In the genomic region with DNA sequence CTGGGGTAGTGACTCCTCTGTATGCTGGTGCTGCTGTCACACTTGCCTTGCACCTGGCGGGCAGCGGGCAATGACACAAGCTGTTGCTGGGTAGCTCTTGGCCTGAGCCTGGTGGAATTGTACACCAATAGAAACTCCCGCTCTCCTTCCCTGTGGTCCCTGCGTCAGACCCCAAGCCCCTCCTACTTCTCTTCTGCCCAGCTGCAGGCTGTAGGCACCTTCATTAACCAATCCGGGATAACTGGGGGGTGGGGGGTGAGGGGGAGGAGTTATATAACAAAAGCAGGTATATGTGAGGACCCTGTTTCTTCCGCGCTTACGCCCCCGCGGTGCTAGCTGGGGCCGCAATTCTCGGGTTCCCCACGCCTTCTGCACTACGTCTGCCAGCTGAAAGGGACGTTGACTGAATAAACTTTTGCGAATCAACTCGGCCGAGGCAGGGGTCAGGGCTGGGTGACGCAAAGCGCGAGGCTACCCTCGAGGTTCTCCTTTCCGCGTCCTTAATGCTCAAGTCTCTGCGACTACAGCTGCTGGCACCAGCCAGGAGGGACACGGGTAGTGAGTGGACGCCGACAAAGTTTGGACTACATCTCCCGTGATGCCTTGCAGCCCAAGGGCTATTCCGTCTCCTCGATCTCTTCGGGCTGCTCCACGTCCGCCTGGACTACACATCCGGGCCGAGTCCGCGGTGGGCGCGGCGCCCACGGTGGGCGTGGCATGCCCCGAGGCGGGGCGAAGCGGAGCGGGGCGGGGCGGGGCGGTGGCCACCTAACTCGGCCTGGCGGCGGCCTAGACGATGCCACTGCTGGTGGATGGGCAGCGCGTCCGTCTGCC, we compare ENCODE assay signal across 8 mouse cellular contexts. TPM values are rescaled to one million over a fixed set of nuclear protein-coding genes. Genes with fewer than 3 reads are reported as not detected.
DNase-seq lines count a peak whose midpoint lies in the region; ATAC-seq and TF ChIP-seq lines count a peak whose summit lies in the region.

Gene Ntan1, plus strand, starts transcription at position 286 of the 834 bp plus-strand sequence.

- WGBS in heart, embryonic 12.5 days: under 1% methylated on average over 57 of the region's 58 CpGs
- WGBS in kidney, postnatal 0 days: under 1% methylated on average over 58 of the region's 58 CpGs
- under 1% methylated on average over 55 of the region's 58 CpGs for WGBS in liver, embryonic 11.5 days
- under 1% methylated on average over 52 of the region's 58 CpGs for WGBS in stomach, embryonic 14.5 days

- H3K27me3 ChIP-seq in heart, embryonic 12.5 days (replicated peaks): no peaks in the 10 kb centered on the region
- H3K27me3 ChIP-seq in kidney, postnatal 0 days (ENCODE audit: insufficient read depth, low read length): no peaks in the 10 kb centered on the region
- no peaks in the 10 kb centered on the region for H3K27me3 ChIP-seq in liver, embryonic 11.5 days (replicated peaks; ENCODE audit: control insufficient read depth, insufficient read depth, low read length)
- H3K27me3 ChIP-seq in stomach, embryonic 14.5 days (ENCODE audit: control insufficient read depth, insufficient read depth, low read length): no peaks in the 10 kb centered on the region

- H3K27ac ChIP-seq in heart, embryonic 12.5 days (ENCODE audit: poor library complexity, severe bottlenecking): peak within 1 kb of the TSS; percentile 91
- peak within 1 kb of the TSS; percentile 95 for H3K27ac ChIP-seq in kidney, postnatal 0 days
- peak within 1 kb of the TSS; percentile 35 for H3K27ac ChIP-seq in liver, embryonic 11.5 days (ENCODE audit: low read depth, low read length)
- peak within 1 kb of the TSS; percentile 96 for H3K27ac ChIP-seq in stomach, embryonic 14.5 days (ENCODE audit: low read length)

- peak; percentile 96 for DNase-seq in CD4-positive helper T cell, adult 2 months (ENCODE audit: low read depth, low spot score)
- peak; percentile 91 for DNase-seq in brain, embryonic 18.5 days (ENCODE audit: low read depth, low spot score)
- peak; percentile 98 for DNase-seq in kidney, postnatal 0 days (ENCODE audit: low spot score)
- peak; percentile 97 for DNase-seq in liver, embryonic 11.5 days (ENCODE audit: low spot score)
- DNase-seq in naive thymus-derived CD4-positive, alpha-beta T cell, adult 2 months (ENCODE audit: low read depth): peak; percentile 95

- no peak for TF ChIP-seq CTCF in kidney, postnatal 0 days (IDR thresholded peaks at IDR 0.05; ENCODE audit: low read depth)

- H3K4me2 ChIP-seq in heart, embryonic 12.5 days: peak within 1 kb of the TSS; percentile 87
- H3K4me2 ChIP-seq in kidney, postnatal 0 days (ENCODE audit: low read length): peak within 1 kb of the TSS; percentile 89
- peak within 1 kb of the TSS; percentile 93 for H3K4me2 ChIP-seq in liver, embryonic 11.5 days
- peak within 1 kb of the TSS; percentile 77 for H3K4me2 ChIP-seq in stomach, embryonic 14.5 days (replicated peaks; ENCODE audit: low read depth, low read length)

- H3K4me3 ChIP-seq in heart, embryonic 12.5 days: peak within 1 kb of the TSS; percentile 84
- peak within 1 kb of the TSS; percentile 89 for H3K4me3 ChIP-seq in kidney, postnatal 0 days (replicated peaks; ENCODE audit: low read depth, low read length)
- H3K4me3 ChIP-seq in liver, embryonic 11.5 days (ENCODE audit: low read depth, low read length): peak within 1 kb of the TSS; percentile 55
- peak within 1 kb of the TSS; percentile 76 for H3K4me3 ChIP-seq in stomach, embryonic 14.5 days (ENCODE audit: low read depth, low read length)

- peak within 1 kb of the TSS; percentile 90 for H3K9ac ChIP-seq in heart, embryonic 12.5 days
- H3K9ac ChIP-seq in kidney, postnatal 0 days (ENCODE audit: low read depth, low read length): peak within 1 kb of the TSS; percentile 89
- H3K9ac ChIP-seq in liver, embryonic 11.5 days (ENCODE audit: low read depth, low read length): peak within 1 kb of the TSS; percentile 77
- peak within 1 kb of the TSS; percentile 73 for H3K9ac ChIP-seq in stomach, embryonic 14.5 days (replicated peaks; ENCODE audit: low read depth, low read length)

- peaks cover 28% of the 10 kb centered on the region for H3K4me1 ChIP-seq in heart, embryonic 12.5 days (replicated peaks)
- no peaks in the 10 kb centered on the region for H3K4me1 ChIP-seq in kidney, postnatal 0 days (replicated peaks; ENCODE audit: insufficient read depth, low read length)
- H3K4me1 ChIP-seq in liver, embryonic 11.5 days (replicated peaks; ENCODE audit: control insufficient read depth, insufficient read depth, low read length): peaks cover 10% of the 10 kb centered on the region; the same call in 1 of the 2 replicates
- H3K4me1 ChIP-seq in stomach, embryonic 14.5 days (ENCODE audit: control insufficient read depth, insufficient read depth, low read length): peaks cover 10% of the 10 kb centered on the region

- no peaks in the 10 kb centered on the region for H3K9me3 ChIP-seq in heart, embryonic 12.5 days (replicated peaks)
- H3K9me3 ChIP-seq in kidney, postnatal 0 days (replicated peaks; ENCODE audit: low read length): no peaks in the 10 kb centered on the region
- H3K9me3 ChIP-seq in liver, embryonic 11.5 days (ENCODE audit: control insufficient read depth, low read length): no peaks in the 10 kb centered on the region
- no peaks in the 10 kb centered on the region for H3K9me3 ChIP-seq in stomach, embryonic 14.5 days (ENCODE audit: control insufficient read depth, low read depth, low read length)

- peak; percentile 95 for ATAC-seq in erythroid progenitor cell, adult 5-6 weeks (replicated peaks; ENCODE audit: low FRiP score, poor library complexity, severe bottlenecking)
- ATAC-seq in heart, embryonic 12.5 days (ENCODE audit: insufficient number of reproducible peaks, low FRiP score): peak; percentile 97
- ATAC-seq in kidney, postnatal 0 days (replicated peaks; ENCODE audit: low FRiP score, low read depth): peak; percentile 96
- ATAC-seq in liver, embryonic 11.5 days (replicated peaks; ENCODE audit: low FRiP score): peak; percentile 95
- peak; percentile 94 for ATAC-seq in stomach, embryonic 14.5 days (ENCODE audit: insufficient number of reproducible peaks, insufficient read depth, low FRiP score, low read depth)

- peaks cover 29% of the 10 kb centered on the region for H3K36me3 ChIP-seq in heart, embryonic 12.5 days
- H3K36me3 ChIP-seq in kidney, postnatal 0 days (ENCODE audit: insufficient read depth, low read length): peaks cover 13% of the 10 kb centered on the region; the same call in 1 of the 2 replicates
- peaks cover 9% of the 10 kb centered on the region for H3K36me3 ChIP-seq in liver, embryonic 11.5 days (ENCODE audit: control insufficient read depth, insufficient read depth, low read length)
- peaks cover 6% of the 10 kb centered on the region; the same call in 1 of the 2 replicates for H3K36me3 ChIP-seq in stomach, embryonic 14.5 days (ENCODE audit: control insufficient read depth, insufficient read depth, low read length)

RNA-seq across cellular contexts. Expression of gene Ntan1, which starts in this region (rescaled TPM):
- 22.0 and 25.6 TPM in 2 replicates for total RNA-seq in erythroid progenitor cell, adult 5-6 weeks (2015; ENCODE audit: low replicate concordance)
- total RNA-seq in erythroid progenitor cell, adult 5-6 weeks (2017; ENCODE audit: low replicate concordance): 6.3 and 24.6 TPM in 2 replicates
- polyA plus RNA-seq in heart, embryonic 12.5 days (2016; fragmentation: Nextera tagmentation; extraction: Ambion mirVana): 144 and 145 TPM in 2 replicates
- polyA plus RNA-seq in kidney, postnatal 0 days (2015; fragmentation: Nextera tagmentation; extraction: Ambion mirVana): 167 and 169 TPM in 2 replicates
- 83.8 and 84.4 TPM in 2 replicates for polyA plus RNA-seq in liver, embryonic 11.5 days (2014; fragmentation: Nextera tagmentation; extraction: Ambion mirVana)
- 189 and 216 TPM in 2 replicates for polyA plus RNA-seq in stomach, embryonic 14.5 days (2014; fragmentation: Nextera tagmentation; extraction: Ambion mirVana)

Comparison
In these comparisons a context has a peak if more than half of its experiments do, and no peak if none do; other contexts are left out.
1. Peak in every context shown above with its lines: DNase-seq, ATAC-seq, H3K4me3 ChIP-seq and H3K27ac ChIP-seq.
2. H3K27ac ChIP-seq: peak in every context shown above with its lines; median percentile 96 in stomach, embryonic 14.5 days; 95 in kidney, postnatal 0 days; 91 in heart, embryonic 12.5 days; 35 in liver, embryonic 11.5 days.